Mouse (Mus musculus) heart, embryonic 15.5 days (tissue): Measurements from ENCODE around the gene Zfp768. TPM values are rescaled to one million over a fixed set of nuclear protein-coding genes. Genes with fewer than 3 reads are reported as not detected.

ENCODE experiments used
- ATAC-seq: fragments of 200-750 bp; cut with Nextera tagmentation; replicated peaks from 2 replicates; pipeline ENCODE4 v1.8.0; 2017; ENCODE audit warnings: low read depth, moderate TSS enrichment; ENCODE audit not compliant: insufficient number of reproducible peaks, insufficient read depth, low FRiP score
- H3K27ac ChIP-seq: fragments of 300-500 bp; sonication (generic); 2 replicates; pipeline ENCODE4 v1.5.1; 2015; ENCODE audit warnings: mild to moderate bottlenecking, inconsistent platforms
- H3K27me3 ChIP-seq: fragments of 300-500 bp; sonication (generic); 2 replicates; pipeline ENCODE4 v1.6.1; 2015; ENCODE audit warnings: inconsistent platforms
- H3K36me3 ChIP-seq: fragments of 300-500 bp; sonication (generic); 2 replicates; pipeline ENCODE4 v1.6.1; 2015; ENCODE audit warnings: mild to moderate bottlenecking, inconsistent platforms
- H3K4me1 ChIP-seq: fragments of 300-500 bp; sonication (generic); replicated peaks from 2 replicates; pipeline ENCODE4 v1.6.1; 2015; ENCODE audit warnings: inconsistent platforms
- H3K4me2 ChIP-seq: fragments of 300-500 bp; sonication (generic); 2 replicates; pipeline ENCODE4 v1.6.1; 2015; ENCODE audit warnings: inconsistent platforms, mild to moderate bottlenecking, moderate library complexity
- H3K4me3 ChIP-seq: fragments of 300-500 bp; sonication (generic); 2 replicates; pipeline ENCODE4 v1.5.1; 2015; ENCODE audit warnings: mild to moderate bottlenecking, inconsistent platforms
- H3K9ac ChIP-seq: fragments of 300-500 bp; sonication (generic); 2 replicates; pipeline ENCODE4 v1.6.1; 2015; ENCODE audit warnings: mild to moderate bottlenecking, inconsistent platforms
- H3K9me3 ChIP-seq: fragments of 300-500 bp; sonication (generic); replicated peaks from 2 replicates; pipeline ENCODE4 v1.6.1; 2016; ENCODE audit warnings: inconsistent platforms
- WGBS: fragments of 180-500 bp; shearing (Covaris S2); methylation state at CpG from one replicate; pipeline ENCODE4 v1.1.7; 2015; ENCODE audit warnings: mixed read lengths; 5-methylcytosine and 5-hydroxymethylcytosine counted together
- polyA plus RNA-seq: library from polyadenylated mRNA; unstranded; fragments of >200 nt; fragmentation: Nextera tagmentation; extraction: Ambion mirVana; gene quantifications from 2 replicates; pipeline ENCODE4 v1.2.1, GENCODE M21; 2015

Zfp768 gene
- polyA plus RNA-seq, 1 experiment from 2014 or later, result 17.1 TPM

DNA sequence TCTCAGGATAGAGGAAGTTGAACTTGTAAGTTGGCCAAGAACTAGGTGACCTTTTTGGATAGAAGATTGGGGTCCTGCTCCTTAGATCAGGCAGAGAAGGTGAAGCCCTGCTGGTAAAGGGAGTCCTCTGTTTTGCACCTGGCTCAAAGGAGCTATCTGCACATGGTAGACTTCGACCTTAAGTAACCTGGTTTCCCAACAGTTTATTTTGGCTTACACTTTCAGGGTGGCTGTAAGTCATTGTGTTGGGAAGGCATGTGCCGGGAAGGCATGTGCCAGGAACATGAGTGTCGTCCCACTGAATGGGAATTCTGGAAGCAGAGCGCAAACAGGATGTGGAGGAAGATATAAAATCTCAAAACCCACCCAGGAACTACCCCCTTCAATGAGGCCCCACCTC lies 9.8 kb downstream of the Zfp768 start:
- 70% methylated on average over 4 of the region's 4 CpGs for WGBS
- no peaks in the 10 kb centered on the region for H3K27me3 ChIP-seq
- no peak for ATAC-seq
- no peaks in the 10 kb centered on the region for H3K4me1 ChIP-seq
- no peak overlapping the region for H3K27ac ChIP-seq
- H3K9ac ChIP-seq, result no peak overlapping the region
- H3K36me3 ChIP-seq, result no peaks in the 10 kb centered on the region
- H3K9me3 ChIP-seq, result no peaks in the 10 kb centered on the region
- no peak overlapping the region for H3K4me2 ChIP-seq
- H3K4me3 ChIP-seq, result no peak overlapping the region

DNA sequence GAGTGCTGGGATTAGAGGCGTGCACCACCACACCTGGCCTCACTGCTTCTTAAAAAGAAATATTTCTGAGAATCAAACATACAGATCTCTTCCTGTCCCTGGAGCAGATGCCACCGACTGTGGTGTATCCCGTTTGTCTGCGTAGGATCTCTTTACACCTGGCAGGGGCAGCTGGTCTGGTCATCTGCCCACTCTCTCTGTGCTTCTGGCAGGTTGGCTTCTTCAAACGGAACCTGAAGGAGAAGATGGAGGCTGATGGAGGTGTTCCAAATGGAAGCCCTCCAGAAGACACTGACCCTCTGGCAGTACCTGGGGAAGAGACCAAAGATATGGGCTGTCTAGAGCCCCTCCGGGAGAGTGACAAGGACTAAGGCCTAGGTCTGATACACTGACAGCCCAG lies 12.1 kb downstream of the Zfp768 start:
- no peak for ATAC-seq
- Histone ChIP-seq H3K4me3 (no peak overlapping the region), H3K36me3 (no peaks in the 10 kb centered on the region), H3K9me3 (no peaks in the 10 kb centered on the region), H3K4me1 (no peaks in the 10 kb centered on the region), H3K27me3 (no peaks in the 10 kb centered on the region), H3K4me2 (no peak overlapping the region), H3K9ac (no peak overlapping the region), H3K27ac (no peak overlapping the region)
- 75% methylated on average over 6 of the region's 6 CpGs for WGBS

DNA sequence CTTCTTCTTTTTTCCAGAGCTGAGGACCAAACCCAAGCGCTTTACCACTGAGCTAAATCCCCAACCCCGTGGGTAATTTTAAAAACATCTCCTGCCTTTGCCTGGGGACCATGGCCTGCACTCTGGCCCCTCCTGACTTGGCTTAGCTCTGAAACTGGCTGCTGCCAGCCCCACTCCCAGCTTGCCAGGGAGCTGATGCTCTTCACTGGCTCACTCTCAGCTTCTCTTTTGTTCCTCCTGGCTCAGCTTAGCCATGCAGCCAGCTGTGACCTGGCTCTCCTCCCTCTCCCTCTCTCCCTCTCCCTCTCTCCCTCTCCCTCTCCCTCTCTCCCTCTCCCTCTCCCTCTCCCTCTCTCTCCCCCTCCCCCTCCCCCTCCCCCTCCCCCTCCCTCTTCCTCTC lies 18.7 kb downstream of the Zfp768 start:
- Histone ChIP-seq H3K4me3 (no peak overlapping the region), H3K9me3 (no peaks in the 10 kb centered on the region), H3K9ac (no peak overlapping the region), H3K36me3 (no peaks in the 10 kb centered on the region), H3K4me1 (no peaks in the 10 kb centered on the region), H3K4me2 (no peak overlapping the region), H3K27me3 (no peaks in the 10 kb centered on the region), H3K27ac (no peak overlapping the region)
- 85% methylated on average over 2 of the region's 2 CpGs for WGBS
- no peak for ATAC-seq

DNA sequence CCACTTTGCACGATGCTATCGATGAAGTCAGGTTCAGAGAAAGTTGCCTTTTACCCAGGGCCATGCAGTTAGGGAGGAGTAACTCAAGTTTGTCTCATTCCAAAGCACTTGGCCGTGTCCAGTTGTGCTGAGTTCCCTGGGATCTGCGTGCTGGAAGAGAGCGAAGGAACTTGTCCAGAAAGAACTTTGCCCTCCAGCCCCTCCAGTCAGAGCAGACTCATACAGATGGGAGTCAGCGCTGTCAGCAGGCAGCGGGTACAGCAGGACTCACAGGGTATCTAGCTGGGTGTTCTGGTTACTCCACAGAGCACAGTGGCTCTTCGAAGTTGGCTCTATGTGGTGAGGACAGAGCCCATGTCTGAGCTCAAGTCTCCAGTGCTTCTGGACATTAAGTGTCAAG lies 19.8 kb downstream of the Zfp768 start:
- H3K27ac ChIP-seq, result no peak overlapping the region
- no peaks in the 10 kb centered on the region for H3K27me3 ChIP-seq
- no peaks in the 10 kb centered on the region for H3K36me3 ChIP-seq
- no peak for ATAC-seq
- no peak overlapping the region for H3K4me3 ChIP-seq
- 83% methylated on average over 8 of the region's 8 CpGs for WGBS
- H3K9me3 ChIP-seq, result no peaks in the 10 kb centered on the region
- no peak overlapping the region for H3K4me2 ChIP-seq
- no peak overlapping the region for H3K9ac ChIP-seq
- no peaks in the 10 kb centered on the region for H3K4me1 ChIP-seq

DNA sequence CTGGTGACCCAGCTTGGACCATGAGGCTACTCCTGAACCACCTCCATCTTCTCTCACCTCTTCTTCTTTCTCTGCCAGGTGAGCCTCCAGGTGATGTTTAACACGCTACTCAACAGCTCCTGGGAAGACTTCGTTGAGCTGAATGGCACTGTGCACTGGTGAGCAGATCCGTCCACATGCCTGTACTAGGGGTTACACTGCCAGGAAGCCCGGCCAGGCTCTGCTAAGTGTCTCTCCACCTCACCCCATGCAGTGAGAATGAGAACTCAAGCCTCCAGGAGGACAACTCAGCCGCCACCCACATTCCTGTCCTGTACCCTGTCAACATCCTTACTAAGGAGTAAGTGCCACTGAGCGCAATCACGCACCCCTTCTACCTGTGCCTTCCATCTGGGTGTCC lies 20.4 kb downstream of the Zfp768 start:
- 75% methylated on average over 7 of the region's 7 CpGs for WGBS

DNA sequence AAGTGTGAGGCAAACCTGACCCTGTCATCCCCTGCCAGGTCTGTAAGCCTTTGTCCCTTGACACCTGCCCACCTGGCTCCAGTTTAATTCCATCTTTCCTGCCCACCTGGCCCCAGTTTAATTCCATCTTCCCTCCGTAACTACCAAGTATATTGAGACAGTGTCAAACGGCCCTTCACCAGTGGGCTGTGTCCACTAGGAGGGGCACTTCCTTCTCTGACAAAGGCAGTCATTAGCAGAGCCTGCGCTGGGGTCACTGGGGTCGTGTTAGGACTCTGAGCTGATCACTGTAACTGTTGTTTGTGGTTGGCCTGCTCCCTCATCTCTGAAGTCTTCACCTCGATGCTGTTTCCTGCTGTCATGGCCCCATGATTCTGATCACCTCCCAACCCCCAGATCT lies 23.3 kb downstream of the Zfp768 start:
- Histone ChIP-seq H3K27me3 (no peaks in the 10 kb centered on the region), H3K9me3 (no peaks in the 10 kb centered on the region), H3K9ac (no peak overlapping the region), H3K4me2 (no peak overlapping the region), H3K4me1 (no peaks in the 10 kb centered on the region), H3K27ac (no peak overlapping the region), H3K36me3 (no peaks in the 10 kb centered on the region), H3K4me3 (no peak overlapping the region)
- 27% methylated on average over 5 of the region's 5 CpGs for WGBS
- ATAC-seq, result no peak

More for the DNA sequence above, 20.4 kb downstream of the Zfp768 start:
- H3K27me3 ChIP-seq, result no peaks in the 10 kb centered on the region
- H3K27ac ChIP-seq, result no peak overlapping the region
- no peak overlapping the region for H3K4me2 ChIP-seq
- H3K4me1 ChIP-seq, result no peaks in the 10 kb centered on the region
- H3K9ac ChIP-seq, result no peak overlapping the region
- no peak overlapping the region for H3K4me3 ChIP-seq
- H3K36me3 ChIP-seq, result no peaks in the 10 kb centered on the region
- H3K9me3 ChIP-seq, result no peaks in the 10 kb centered on the region
- ATAC-seq, result no peak

DNA sequence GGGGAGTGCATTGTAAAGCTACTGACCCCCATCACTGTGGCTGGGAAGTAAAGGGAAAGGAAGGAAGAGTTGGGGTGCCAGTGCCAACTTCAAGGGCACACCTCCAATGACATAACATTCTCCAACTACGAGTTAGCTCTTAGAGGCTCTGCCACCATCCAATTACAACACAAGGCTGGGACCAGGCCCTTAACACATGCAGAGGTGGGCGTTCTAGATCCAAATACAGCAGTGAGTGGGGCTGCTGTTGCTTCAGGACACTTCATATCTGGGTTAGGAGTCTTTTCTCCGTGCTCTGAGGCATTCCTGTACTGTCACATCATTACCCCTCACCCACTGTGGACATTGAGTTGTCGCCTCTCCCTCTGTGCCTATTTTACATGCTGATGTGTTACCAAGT lies 24.3 kb downstream of the Zfp768 start:
- Histone ChIP-seq H3K4me3 (no peak overlapping the region), H3K36me3 (no peaks in the 10 kb centered on the region), H3K27ac (no peak overlapping the region), H3K4me1 (no peaks in the 10 kb centered on the region), H3K9me3 (no peaks in the 10 kb centered on the region), H3K27me3 (no peaks in the 10 kb centered on the region), H3K9ac (no peak overlapping the region), H3K4me2 (no peak overlapping the region)
- 53% methylated on average over 4 of the region's 4 CpGs for WGBS
- no peak for ATAC-seq

DNA sequence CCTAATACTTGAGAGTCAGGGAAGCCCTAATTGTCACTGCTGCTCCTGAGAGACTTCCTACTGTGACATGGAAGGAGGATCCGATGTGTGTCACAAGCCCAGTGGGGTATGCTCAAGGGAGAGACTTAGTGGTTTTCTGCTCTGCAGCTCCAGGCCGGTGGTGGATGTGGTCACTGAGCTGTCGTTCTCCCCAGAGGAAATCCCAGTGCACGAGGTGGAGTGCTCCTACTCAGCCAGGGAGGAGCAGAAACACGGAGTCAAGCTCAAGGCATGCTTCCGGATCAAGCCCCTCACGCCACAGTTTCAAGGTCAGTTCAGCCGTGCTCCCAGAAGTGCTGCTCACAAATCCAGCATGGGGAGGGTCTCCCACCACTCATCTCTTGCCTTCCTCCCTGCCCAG lies 31.5 kb downstream of the Zfp768 start:
- H3K9me3 ChIP-seq, result no peaks in the 10 kb centered on the region
- H3K4me1 ChIP-seq, result 0 out of 2 replicates have a peak, but pooled peaks cover 3% of the 10 kb centered on the region
- H3K27ac ChIP-seq, result no peak overlapping the region
- 23% methylated on average over 8 of the region's 8 CpGs for WGBS
- no peak overlapping the region for H3K4me2 ChIP-seq
- no peak overlapping the region for H3K9ac ChIP-seq
- H3K4me3 ChIP-seq, result no peak overlapping the region
- H3K27me3 ChIP-seq, result no peaks in the 10 kb centered on the region
- no peak for ATAC-seq
- H3K36me3 ChIP-seq, result no peaks in the 10 kb centered on the region

DNA sequence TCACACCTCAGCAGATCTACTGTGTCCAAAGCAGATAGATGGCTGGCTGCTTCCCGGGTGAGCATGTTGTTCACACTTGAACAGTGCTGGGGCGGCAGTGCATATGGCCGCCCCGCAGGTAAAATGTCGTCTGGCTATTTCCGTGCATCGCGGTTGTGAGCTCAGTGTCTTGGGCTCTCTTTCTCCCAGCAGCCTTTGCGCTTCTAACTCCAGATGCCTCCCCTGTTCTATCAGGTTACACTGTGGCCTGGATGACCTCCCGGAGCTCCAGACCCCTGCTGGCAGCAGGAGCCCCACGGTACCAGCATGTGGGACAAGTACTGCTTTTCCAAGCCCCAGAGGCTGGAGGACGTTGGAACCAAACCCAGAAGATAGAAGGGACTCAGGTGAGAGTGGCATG lies 35.4 kb downstream of the Zfp768 start:
- WGBS, result 64% methylated on average over 12 of the region's 12 CpGs

DNA sequence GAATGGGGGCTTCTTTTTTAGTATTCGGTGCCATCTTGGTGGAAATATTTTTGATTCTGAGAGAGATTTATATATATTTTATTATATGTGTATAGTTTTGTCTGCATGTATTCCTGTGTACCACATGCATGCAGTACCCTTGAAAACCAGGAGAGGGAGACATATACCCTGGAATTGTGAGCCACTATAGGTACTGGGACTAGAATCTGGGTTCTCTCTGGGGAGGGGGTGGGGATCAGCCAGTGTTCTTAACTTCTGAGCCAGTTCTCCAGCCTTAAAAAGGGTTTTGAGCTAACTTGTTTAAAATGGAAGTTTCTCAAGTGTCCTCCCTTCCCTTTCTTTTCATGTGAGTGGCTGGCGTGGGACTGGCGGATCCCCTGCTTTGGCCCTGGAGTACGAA lies 36.5 kb downstream of the Zfp768 start:
- WGBS, result 71% methylated on average over 4 of the region's 4 CpGs
- ATAC-seq, result no peak
- no peaks in the 10 kb centered on the region for H3K27me3 ChIP-seq
- no peaks in the 10 kb centered on the region for H3K36me3 ChIP-seq
- no peak overlapping the region for H3K4me2 ChIP-seq
- H3K9ac ChIP-seq, result no peak overlapping the region
- no peak overlapping the region for H3K4me3 ChIP-seq
- H3K9me3 ChIP-seq, result no peaks in the 10 kb centered on the region
- H3K4me1 ChIP-seq, result no peaks in the 10 kb centered on the region
- no peak overlapping the region for H3K27ac ChIP-seq

More for the DNA sequence above, 35.4 kb downstream of the Zfp768 start:
- H3K4me2 ChIP-seq, result no peak overlapping the region
- H3K9me3 ChIP-seq, result no peaks in the 10 kb centered on the region
- no peak overlapping the region for H3K27ac ChIP-seq
- no peak overlapping the region for H3K9ac ChIP-seq
- no peak for ATAC-seq
- H3K27me3 ChIP-seq, result no peaks in the 10 kb centered on the region
- H3K4me3 ChIP-seq, result no peak overlapping the region
- H3K36me3 ChIP-seq, result no peaks in the 10 kb centered on the region
- 0 out of 2 replicates have a peak, but pooled peaks cover 3% of the 10 kb centered on the region for H3K4me1 ChIP-seq

DNA sequence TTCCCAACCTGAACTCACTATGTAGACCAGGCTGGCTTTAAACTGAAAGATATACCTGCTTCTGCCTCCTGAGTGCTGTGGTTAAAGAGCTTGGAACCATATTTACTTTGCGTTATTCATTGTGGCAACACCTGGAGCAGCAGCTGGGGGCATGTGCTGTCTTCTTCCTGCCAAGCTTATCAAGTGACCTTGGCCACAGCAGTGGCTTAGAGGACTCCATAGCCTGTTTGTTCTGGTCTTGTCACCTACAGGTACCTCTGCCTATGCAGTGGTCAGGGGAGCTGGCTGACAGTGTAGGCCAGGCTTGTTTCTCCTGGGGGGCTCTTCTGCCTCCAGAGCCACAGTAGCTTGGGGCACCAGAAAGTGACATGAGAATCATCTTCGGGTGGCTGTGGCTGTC lies 37.0 kb downstream of the Zfp768 start:
- H3K4me1 ChIP-seq, result no peaks in the 10 kb centered on the region
- H3K4me2 ChIP-seq, result no peak overlapping the region
- H3K27ac ChIP-seq, result no peak overlapping the region
- no peak for ATAC-seq
- no peak overlapping the region for H3K9ac ChIP-seq
- no peaks in the 10 kb centered on the region for H3K36me3 ChIP-seq
- H3K9me3 ChIP-seq, result no peaks in the 10 kb centered on the region
- H3K27me3 ChIP-seq, result no peaks in the 10 kb centered on the region
- WGBS, result 76% methylated on average over 2 of the region's 2 CpGs
- no peak overlapping the region for H3K4me3 ChIP-seq

DNA sequence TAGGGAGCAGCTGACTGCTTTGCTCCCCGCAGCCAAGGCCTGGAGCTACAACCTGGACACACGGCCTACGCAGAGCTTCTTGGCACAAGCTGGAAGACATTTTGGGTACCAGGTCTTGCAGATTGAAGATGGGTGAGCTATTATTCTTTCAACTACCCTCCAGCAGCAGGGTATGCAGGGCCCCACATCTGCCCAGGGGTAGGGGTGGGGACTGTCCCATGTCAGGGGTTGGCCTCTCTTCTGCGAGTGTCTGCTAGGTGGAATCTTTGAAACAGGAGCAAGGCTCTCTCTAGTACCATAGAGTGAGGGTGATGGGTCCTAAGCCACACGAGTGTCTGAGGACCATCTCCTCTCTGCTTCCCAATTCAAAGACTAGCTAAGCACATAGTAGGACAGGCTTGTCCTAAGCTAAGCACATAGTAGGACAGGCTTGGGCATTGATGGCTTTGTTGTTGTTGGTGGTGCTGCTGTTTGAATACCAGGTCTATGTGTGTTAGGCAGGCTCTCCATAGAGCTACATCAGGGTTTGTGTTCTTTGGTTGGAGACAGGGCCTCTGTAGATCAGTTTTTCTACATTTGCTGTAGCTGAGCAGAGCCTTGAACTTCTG lies 47.7 kb downstream of the Zfp768 start:
- no peak for ATAC-seq
- WGBS, result 80% methylated on average over 5 of the region's 5 CpGs
- no peak overlapping the region for H3K9ac ChIP-seq
- H3K4me1 ChIP-seq, result peaks cover 7% of the 10 kb centered on the region
- H3K9me3 ChIP-seq, result no peaks in the 10 kb centered on the region
- no peaks in the 10 kb centered on the region for H3K27me3 ChIP-seq
- no peak overlapping the region for H3K4me3 ChIP-seq
- no peaks in the 10 kb centered on the region for H3K36me3 ChIP-seq
- H3K4me2 ChIP-seq, result no peak overlapping the region
- H3K27ac ChIP-seq, result no peak overlapping the region
